In the genomic region with DNA sequence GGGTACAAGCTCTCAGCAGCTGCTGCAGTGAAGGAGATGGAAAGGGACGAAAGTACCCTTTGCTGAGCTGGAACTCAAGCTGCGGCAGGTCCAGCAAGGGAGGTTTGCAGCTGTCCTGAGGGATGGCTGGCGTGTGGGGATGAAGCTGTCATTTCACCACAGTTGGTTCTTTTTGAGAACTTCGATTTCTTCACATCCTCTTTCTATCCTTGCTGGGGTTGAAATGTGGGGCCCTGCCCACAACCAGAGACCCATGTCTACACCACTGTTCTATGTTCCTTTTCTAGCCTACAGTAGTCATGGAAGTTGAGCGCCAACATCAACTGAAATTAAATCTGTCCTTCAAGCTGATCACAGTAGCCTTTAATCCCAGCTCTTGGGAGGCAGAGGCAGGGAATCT, we compare ENCODE assay signal across 24 mouse cellular contexts. TPM values are rescaled to one million over a fixed set of nuclear protein-coding genes. Genes with fewer than 3 reads are reported as not detected.
A peak's percentile ranks its signal among the peaks of the same experiment; 100 is the strongest.
DNase-seq lines count a peak whose midpoint lies in the region; ATAC-seq and TF ChIP-seq lines count a peak whose summit lies in the region.
"Had no signal": no experiment of that assay in that cellular context is flagged by ENCODE, and none has a peak within 500 bp of the region (broad histone marks: within the 10 kb centered on the region; RNA-seq: fewer than 3 reads in every experiment).

No protein-coding gene starts in this region.

- no peak; the same call in 1 of the 2 replicates for ATAC-seq in lung, postnatal 0 days
- peak; percentile 95 for ATAC-seq in megakaryocyte, adult 5-6 weeks (ENCODE audit: poor library complexity, severe bottlenecking)
- ATAC-seq: forebrain, embryonic 14.5 days had no signal

- no peaks in the 10 kb centered on the region for H3K9me3 ChIP-seq in lung, postnatal 0 days (ENCODE audit: low read length)
- H3K9me3 ChIP-seq: heart, embryonic 12.5 days; limb, embryonic 13.5 days; liver, embryonic 13.5 days; lung, embryonic 15.5 days; neural tube, embryonic 13.5 days; stomach, embryonic 15.5 days had no signal

- H3K36me3 ChIP-seq in lung, postnatal 0 days (ENCODE audit: insufficient read depth, low read length), result no peaks in the 10 kb centered on the region
- H3K36me3 ChIP-seq in splenic B cell, adult 2 months (ENCODE audit: control insufficient read depth, insufficient read depth, low read length, poor library complexity, severe bottlenecking), result peaks cover 1% of the 10 kb centered on the region; the same call in 1 of the 2 replicates
- H3K36me3 ChIP-seq: limb, embryonic 13.5 days; liver, embryonic 13.5 days; lung, embryonic 15.5 days; neural tube, embryonic 13.5 days; stomach, embryonic 15.5 days had no signal

- TF ChIP-seq EP300 in lung, postnatal 0 days (IDR thresholded peaks at IDR 0.05), result no peak

- peak; percentile 43 for DNase-seq in lung, postnatal 0 days (ENCODE audit: low spot score)
- DNase-seq in lung, postnatal 14 days, result no peak
- DNase-seq in splenic B cell, adult 2 months (ENCODE audit: low read depth, low spot score), result peak; percentile 7
- no peak for DNase-seq in kidney, postnatal 14 days
- DNase-seq in urinary bladder, postnatal 25 days (ENCODE audit: low spot score), result no peak
- DNase-seq: adrenal gland, postnatal 14 days; cerebellum, adult 11 months; cerebellum, postnatal 10 days; heart, postnatal 10 days; kidney, adult 18-20 months; liver, embryonic 13.5 days; midbrain, embryonic 14.5 days; right cerebral cortex, adult 18-20 months; right cerebral cortex, postnatal 4 days; thymus, postnatal 36 days had no signal

- no peak overlapping the region for H3K4me3 ChIP-seq in lung, postnatal 0 days (ENCODE audit: low read depth, low read length)
- H3K4me3 ChIP-seq in bone marrow macrophage, adult 2 months (ENCODE audit: insufficient read depth, low read length), result no peak overlapping the region
- H3K4me3 ChIP-seq: heart, embryonic 12.5 days; limb, embryonic 13.5 days; liver, embryonic 13.5 days; lung, embryonic 15.5 days; myocyte; neural tube, embryonic 13.5 days; stomach, embryonic 15.5 days had no signal

- 83% methylated on average over 5 of the region's 5 CpGs for WGBS in lung, postnatal 0 days

- no peak overlapping the region for H3K4me2 ChIP-seq in lung, postnatal 0 days (replicated peaks; ENCODE audit: low read depth, low read length)
- H3K4me2 ChIP-seq: heart, embryonic 12.5 days; limb, embryonic 13.5 days; liver, embryonic 13.5 days; lung, embryonic 15.5 days; neural tube, embryonic 13.5 days; stomach, embryonic 15.5 days had no signal

- no peak for TF ChIP-seq CTCF in lung, postnatal 0 days (IDR thresholded peaks at IDR 0.05)
- TF ChIP-seq CTCF in bone marrow macrophage, adult 2 months (IDR thresholded peaks at IDR 0.05; ENCODE audit: low read depth, low read length), result no peak

- TF ChIP-seq POLR2A in bone marrow macrophage, adult 2 months (IDR thresholded peaks at IDR 0.05; ENCODE audit: borderline replicate concordance, low read depth, low read length), result no peak

- H3K27ac ChIP-seq in lung, postnatal 0 days (ENCODE audit: low read length), result no peak overlapping the region
- peak overlapping the region; percentile 81 for H3K27ac ChIP-seq in bone marrow macrophage, adult 2 months (ENCODE audit: insufficient read depth, low read depth, low read length)
- H3K27ac ChIP-seq: limb, embryonic 13.5 days; liver, embryonic 13.5 days; lung, embryonic 15.5 days; neural tube, embryonic 13.5 days; stomach, embryonic 15.5 days had no signal

- no peaks in the 10 kb centered on the region for H3K27me3 ChIP-seq in lung, postnatal 0 days (replicated peaks; ENCODE audit: insufficient read depth, low read length)
- H3K27me3 ChIP-seq in splenic B cell, adult 2 months (ENCODE audit: control insufficient read depth, insufficient read depth, low read length, poor library complexity, severe bottlenecking), result no peaks in the 10 kb centered on the region
- H3K27me3 ChIP-seq: heart, embryonic 12.5 days; limb, embryonic 13.5 days; liver, embryonic 13.5 days; lung, embryonic 15.5 days; neural tube, embryonic 13.5 days; stomach, embryonic 15.5 days had no signal

- H3K9ac ChIP-seq in lung, postnatal 0 days (replicated peaks; ENCODE audit: low read depth), result no peak overlapping the region
- H3K9ac ChIP-seq: heart, embryonic 12.5 days; limb, embryonic 13.5 days; liver, embryonic 13.5 days; lung, embryonic 15.5 days; neural tube, embryonic 13.5 days; stomach, embryonic 15.5 days had no signal

- H3K4me1 ChIP-seq in lung, postnatal 0 days (ENCODE audit: insufficient read depth, low read depth, low read length), result no peaks in the 10 kb centered on the region
- peaks cover 47% of the 10 kb centered on the region for H3K4me1 ChIP-seq in bone marrow macrophage, adult 2 months (ENCODE audit: control insufficient read depth, insufficient read depth, low read length)
- H3K4me1 ChIP-seq: heart, embryonic 12.5 days; limb, embryonic 13.5 days; liver, embryonic 13.5 days; lung, embryonic 15.5 days; neural tube, embryonic 13.5 days; stomach, embryonic 15.5 days had no signal

RNA-seq across cellular contexts. Expression of gene Nceh1, which starts 35.8 kb away (rescaled TPM):
- polyA plus RNA-seq in lung, postnatal 0 days (2015; fragmentation: Nextera tagmentation; extraction: Ambion mirVana), result 52.2 and 55.6 TPM in 2 replicates
- 126 and 137 TPM in 2 replicates for polyA plus RNA-seq in bone marrow macrophage, adult 2 months (2012; ENCODE audit: insufficient read depth, insufficient read length, missing spikeins)
- total RNA-seq in megakaryocyte, adult 5-6 weeks (2015), result 30.6 and 33.9 TPM in 2 replicates
- total RNA-seq in megakaryocyte, adult 5-6 weeks (2017), result 32.7 and 33.2 TPM in 2 replicates

Comparison
In these comparisons a context has a peak if more than half of its experiments do, and no peak if none do; other contexts are left out.
1. DNase-seq: peak in lung, postnatal 0 days (single experiment) and splenic B cell, adult 2 months (single experiment); none in lung, postnatal 14 days (single experiment), kidney, postnatal 14 days (single experiment) and urinary bladder, postnatal 25 days (single experiment).